Mouse (Mus musculus) ES-E14 (cell line): ENCODE results near the gene Gpr152. TPM values are rescaled to one million over a fixed set of nuclear protein-coding genes. Genes with fewer than 3 reads are reported as not detected.
A peak's percentile ranks its signal among the peaks of the same experiment; 100 is the strongest.

Experiments used
- DNase-seq: peaks from one replicate; pipeline ENCODE4 v3.0.0-alpha.2; 2013; ENCODE audit warnings: low read depth, low spot score
- H3K27ac ChIP-seq: 2 replicates; pipeline ENCODE4 v1.5.1; 2012; ENCODE audit warnings: low read depth, mild to moderate bottlenecking, low read length, moderate library complexity, mixed read lengths; ENCODE audit not compliant: poor library complexity, insufficient read depth, severe bottlenecking
- H3K36me3 ChIP-seq: 2 replicates; pipeline ENCODE4 v1.6.1; 2012; ENCODE audit warnings: mild to moderate bottlenecking, low read length, moderate library complexity, mixed read lengths; ENCODE audit not compliant: control insufficient read depth, poor library complexity, insufficient read depth, severe bottlenecking
- H3K4me1 ChIP-seq, 2 experiments: fragments of 150-350 bp in 1 of 2; sonication (generic) in 1 of 2; 2 replicates each; pipeline ENCODE4 v1.6.1; 2012; ENCODE audit warnings: low read length in 2 of 2, mild to moderate bottlenecking in 1 of 2, mixed read lengths in 1 of 2; ENCODE audit not compliant: control insufficient read depth in 2 of 2, insufficient read depth in 2 of 2, poor library complexity in 1 of 2
- H3K4me3 ChIP-seq, 2 experiments: fragments of 150-350 bp in 1 of 2; sonication (generic) in 1 of 2; 2 replicates each; pipeline ENCODE4 v1.5.1; 2012; ENCODE audit warnings: low read length in 2 of 2, low read depth in 1 of 2, mild to moderate bottlenecking in 1 of 2, mixed read lengths in 1 of 2; ENCODE audit not compliant: insufficient read depth in 1 of 2, poor library complexity in 1 of 2, severe bottlenecking in 1 of 2
- H3K9ac ChIP-seq: 2 replicates; pipeline ENCODE4 v1.6.1; 2012; ENCODE audit warnings: low read depth, mild to moderate bottlenecking, low read length, mixed read lengths; ENCODE audit not compliant: poor library complexity, insufficient read depth, severe bottlenecking
- H3K9me3 ChIP-seq: fragments of 150-350 bp; sonication (generic); 2 replicates; pipeline ENCODE4 v1.6.1; 2012; ENCODE audit warnings: low read depth, mild to moderate bottlenecking, low read length; ENCODE audit not compliant: control insufficient read depth, insufficient read depth
- CHD2 ChIP-seq: IDR thresholded peaks from 2 replicates; pipeline ENCODE4 v1.6.1; 2014; ENCODE audit warnings: mild to moderate bottlenecking, low read depth, low read length, inconsistent platforms
- HCFC1 ChIP-seq: IDR thresholded peaks from 2 replicates; pipeline ENCODE4 v1.6.1; 2012; ENCODE audit warnings: low read length, inconsistent platforms, borderline replicate concordance; ENCODE audit not compliant: insufficient read depth
- MAFK ChIP-seq: IDR thresholded peaks from 2 replicates; pipeline ENCODE4 v1.6.1; 2014; ENCODE audit warnings: mild to moderate bottlenecking, low read depth, low read length, inconsistent platforms; ENCODE audit not compliant: insufficient read depth
- ZC3H11A ChIP-seq: IDR thresholded peaks from 2 replicates; pipeline ENCODE4 v1.6.1; 2012; ENCODE audit warnings: low read depth, mild to moderate bottlenecking, inconsistent platforms, low read length, borderline replicate concordance
- ZNF384 ChIP-seq: IDR thresholded peaks from 2 replicates; pipeline ENCODE4 v1.6.1; 2012; ENCODE audit warnings: low read depth, low read length, inconsistent platforms
- in situ Hi-C, 2 experiments: fragments of 600-800 bp; cut with MboI; formaldehyde crosslinking; loops; one replicate each; pipeline ENCODE4 v1.15.1; 2025; ENCODE audit warnings: low sequenced_read_pairs in 2 of 2, inconsistent platforms in 1 of 2; ENCODE audit not compliant: unreplicated experiment in 2 of 2
- total RNA-seq: library from RNA; depleted of rRNA; stranded (reverse); fragments of 300-350 nt; gene quantifications from 2 replicates; pipeline ENCODE4 v1.2.3, GENCODE M21; 2012

The Gpr152 gene
- total RNA-seq, 1 experiment: 0.13 TPM

- no peak overlapping the region for H3K9ac ChIP-seq
- DNase-seq: no peak
- peak overlapping the region in 1 of 2 experiments; percentile 86; a peak in 2 of 4 replicates for H3K4me3 ChIP-seq
- H3K36me3 ChIP-seq: peaks cover 17% of the 10 kb centered on the region; the same call in 1 of the 2 replicates
- no peaks in the 10 kb centered on the region for H3K9me3 ChIP-seq
- no peak for TF ChIP-seq CHD2
- no peak for TF ChIP-seq HCFC1
- TF ChIP-seq ZC3H11A: no peak
- no peak for TF ChIP-seq MAFK
- no peak for TF ChIP-seq ZNF384
- in situ Hi-C loops: no loop called here
- H3K4me1 ChIP-seq: peaks cover 3 to 36% of the 10 kb centered on the region in 2 experiments
- H3K27ac ChIP-seq: no peak overlapping the region
These were observed 8.3 kb downstream of the Gpr152 start for GRCm38 (mm10) chr19:4147782-4148490.

- in situ Hi-C loops: no loop called here
- Histone ChIP-seq H3K9ac (peak within 1 kb of the TSS; percentile 86), H3K4me3 (peak within 1 kb of the TSS; percentile 85 to 86), H3K36me3 (peaks cover 21% of the 10 kb centered on the region; the same call in 1 of the 2 replicates), H3K4me1 (peaks cover 3 to 41% of the 10 kb centered on the region in 2 experiments), H3K9me3 (no peaks in the 10 kb centered on the region), H3K27ac (no peak within 1 kb of the TSS; the same call in 1 of the 2 replicates)
- no peak for TF ChIP-seq CHD2
- TF ChIP-seq MAFK: no peak
- TF ChIP-seq ZC3H11A: no peak
- no peak for TF ChIP-seq HCFC1
- no peak for TF ChIP-seq ZNF384
- DNase-seq: peak; percentile 82
These were observed 8.9 kb downstream of the Gpr152 start, which contains the start of gene Coro1b for GRCm38 (mm10) chr19:4148491-4148806. Gene Coro1b, plus strand, starts transcription at chr19:4148619.

GRCm38 (mm10) chr19:4148819-4149218 is 9.2 kb downstream of the Gpr152 start:
- Histone ChIP-seq H3K36me3 (peaks cover 25% of the 10 kb centered on the region), H3K4me3 (peak overlapping the region; percentile 85 to 86), H3K27ac (no peak overlapping the region; the same call in 1 of the 2 replicates), H3K4me1 (peaks cover 3 to 44% of the 10 kb centered on the region in 2 experiments), H3K9ac (peak overlapping the region; percentile 86), H3K9me3 (no peaks in the 10 kb centered on the region)
- DNase-seq: no peak
- in situ Hi-C loops: no loop called here
- TF ChIP-seq ZNF384 (no peak), CHD2 (no peak)

- Histone ChIP-seq H3K9ac (peak overlapping the region; percentile 86; the same call in 1 of the 2 replicates), H3K27ac (no peak overlapping the region), H3K4me3 (peak overlapping the region; percentile 85 to 86), H3K9me3 (no peaks in the 10 kb centered on the region), H3K4me1 (peaks cover 3 to 48% of the 10 kb centered on the region in 2 experiments), H3K36me3 (peaks cover 25% of the 10 kb centered on the region)
- in situ Hi-C loops: no loop called here
- TF ChIP-seq ZC3H11A: no peak
- no peak for DNase-seq
These were observed 9.7 kb downstream of the Gpr152 start for GRCm38 (mm10) chr19:4149283-4149682.

DNA sequence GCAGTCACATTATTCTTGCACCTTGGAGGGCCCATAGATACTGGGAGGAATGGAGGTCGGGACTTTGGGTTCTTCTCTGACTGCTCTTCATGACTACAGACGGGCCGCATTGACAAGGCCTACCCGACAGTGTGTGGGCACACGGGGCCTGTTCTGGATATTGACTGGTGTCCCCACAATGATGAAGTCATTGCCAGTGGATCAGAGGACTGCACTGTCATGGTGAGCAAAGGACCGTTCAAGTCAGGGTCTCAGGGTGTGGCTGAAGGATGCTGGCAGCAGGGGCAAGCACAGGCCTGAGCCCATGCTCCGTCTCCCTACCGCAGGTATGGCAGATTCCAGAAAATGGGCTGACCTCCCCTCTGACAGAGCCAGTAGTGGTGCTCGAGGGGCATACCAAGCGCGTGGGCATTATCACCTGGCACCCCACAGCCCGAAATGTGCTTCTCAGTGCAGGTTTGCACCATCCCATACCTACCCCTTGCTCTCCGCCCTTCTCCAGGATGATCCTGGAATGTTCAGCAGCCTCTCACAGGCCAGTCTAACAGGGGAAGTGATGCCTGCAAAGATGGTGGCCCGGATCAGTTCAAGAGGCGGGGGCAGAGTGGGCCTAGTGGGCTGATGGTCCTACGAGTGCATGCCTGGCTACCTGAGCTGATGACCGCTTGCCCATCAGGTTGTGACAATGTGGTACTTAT is 10.3 kb downstream of the Gpr152 start:
- Histone ChIP-seq H3K4me3 (0 out of 4 replicates have a peak overlapping the region, but pooled peaks of 1 of the 2 experiments have one; percentile 2), H3K9me3 (no peaks in the 10 kb centered on the region), H3K4me1 (peaks cover 3 to 54% of the 10 kb centered on the region in 2 experiments), H3K9ac (peak overlapping the region; percentile 15; the same call in 1 of the 2 replicates), H3K36me3 (peaks cover 25% of the 10 kb centered on the region), H3K27ac (no peak overlapping the region)
- no peak for DNase-seq
- TF ChIP-seq ZC3H11A (no peak), HCFC1 (no peak), MAFK (no peak), CHD2 (no peak), ZNF384 (no peak)
- in situ Hi-C loops: no loop called here
